Mouse (Mus musculus): ENCODE measurements at regions not wholly inside any gene's neighbourhood (a gene's known extent, or its start where the extent isn't known, plus 50 kb on each side); places are given as distances from the start of the nearest gene placed in this dataset.

- H3K9me3 ChIP-seq (replicated peaks; ENCODE audit: insufficient read depth, low read length) = no peaks in the 10 kb centered on the region
- DNase-seq (ENCODE audit: low read depth, low spot score) = no peak
- no peaks in the 10 kb centered on the region; a peak in 1 of 4 replicates for H3K27me3 ChIP-seq (ENCODE audit: control insufficient read depth in 1 of 2, insufficient read depth in 2 of 2, low read length in 2 of 2)
- no peaks in the 10 kb centered on the region for H3K4me1 ChIP-seq (ENCODE audit: control insufficient read depth in 1 of 2, insufficient read depth in 2 of 2, low read length in 2 of 2)
- H3K36me3 ChIP-seq (ENCODE audit: control insufficient read depth in 1 of 2, insufficient read depth in 2 of 2, low read length in 2 of 2) = no peaks in the 10 kb centered on the region
- H3K79me2 ChIP-seq (ENCODE audit: control insufficient read depth, insufficient read depth, low read length, poor library complexity) = no peaks in the 10 kb centered on the region
- no peak for TF ChIP-seq TCF12 (IDR thresholded peaks at IDR 0.05; ENCODE audit: low read depth, low read length)
- no peak for TF ChIP-seq POLR2A (IDR thresholded peaks at IDR 0.05; ENCODE audit: control insufficient read depth in 1 of 2, insufficient read depth in 1 of 2, low read depth in 1 of 2, low read length in 2 of 2, poor library complexity in 1 of 2)
- TF ChIP-seq NELFE (IDR thresholded peaks at IDR 0.05; ENCODE audit: low read depth, low read length) = no peak
- no peak for TF ChIP-seq RAD21 (IDR thresholded peaks at IDR 0.05; ENCODE audit: low read depth, low read length)
- TF ChIP-seq TBP (IDR thresholded peaks at IDR 0.05; ENCODE audit: low read depth, low read length) = no peak
- TF ChIP-seq ZNF384 (IDR thresholded peaks at IDR 0.05; ENCODE audit: low read depth, low read length) = no peak
- TF ChIP-seq ZKSCAN1 (IDR thresholded peaks at IDR 0.05; ENCODE audit: low read depth, low read length) = no peak
- TF ChIP-seq RCOR1 (IDR thresholded peaks at IDR 0.05; ENCODE audit: low read depth, low read length) = no peak
- no peak for TF ChIP-seq CHD2 (IDR thresholded peaks at IDR 0.05; ENCODE audit: low read length)
- no peak for TF ChIP-seq EP300 (IDR thresholded peaks at IDR 0.05; ENCODE audit: low read depth in 1 of 2, low read length in 2 of 2)
- TF ChIP-seq MEF2A (IDR thresholded peaks at IDR 0.05; ENCODE audit: extremely low read depth, insufficient replicate concordance, low read depth, low read length, poor library complexity, severe bottlenecking) = no peak
- no peak for TF ChIP-seq CTCF (IDR thresholded peaks at IDR 0.05 in 2 of 3, conservative IDR thresholded peaks at IDR 0.05 in 1 of 3; ENCODE audit: control insufficient read depth in 1 of 3, insufficient read depth in 1 of 3, low read depth in 2 of 3, low read length in 3 of 3, poor library complexity in 1 of 3, severe bottlenecking in 1 of 3)
- no peak for TF ChIP-seq GATA1 (IDR thresholded peaks at IDR 0.05; ENCODE audit: low read depth, low read length)
- no peak for TF ChIP-seq ETS1 (IDR thresholded peaks at IDR 0.05; ENCODE audit: low read depth, low read length)
- no peak for TF ChIP-seq ZMIZ1 (IDR thresholded peaks at IDR 0.05; ENCODE audit: low read depth, low read length)
- TF ChIP-seq GABPA (IDR thresholded peaks at IDR 0.05; ENCODE audit: low read depth, low read length) = no peak
- TF ChIP-seq SMC3 (IDR thresholded peaks at IDR 0.05; ENCODE audit: low read depth, low read length) = no peak
- H3K9ac ChIP-seq (ENCODE audit: control insufficient read depth, low read depth, low read length, poor library complexity, severe bottlenecking) = no peak overlapping the region
- H3K4me3 ChIP-seq (ENCODE audit: control insufficient read depth in 1 of 2, insufficient read depth in 1 of 2, low read depth in 2 of 2, low read length in 2 of 2) = no peak overlapping the region
- no peak overlapping the region for H3K27ac ChIP-seq (ENCODE audit: control insufficient read depth, low read depth, low read length)
Measured at GRCm38 (mm10) chr13:79252385-79252784, 1052.8 kb upstream of the Nr2f1 start.

DNA sequence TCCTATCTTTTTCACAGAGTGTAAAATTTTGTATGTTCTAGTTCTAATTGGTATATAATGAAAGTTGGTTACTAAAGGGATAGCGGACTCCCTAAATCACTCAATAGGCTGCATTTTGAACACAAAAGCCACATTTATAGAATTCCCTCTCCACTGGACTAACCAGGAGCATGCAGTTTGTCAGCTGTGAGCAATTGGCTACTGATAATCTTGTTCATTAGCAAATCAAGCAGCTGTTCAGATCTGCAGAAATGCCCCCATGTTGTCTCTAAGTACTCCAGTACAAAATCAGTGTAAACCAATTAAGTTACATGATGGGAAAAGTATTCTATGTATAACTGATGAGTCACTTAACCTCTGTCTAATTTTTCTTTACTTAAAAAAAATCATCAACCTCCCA is 1051.7 kb upstream of the Nr2f1 start:
- H3K79me2 ChIP-seq (ENCODE audit: control insufficient read depth, insufficient read depth, low read length, poor library complexity) = no peaks in the 10 kb centered on the region
- H3K4me1 ChIP-seq (ENCODE audit: control insufficient read depth in 1 of 2, insufficient read depth in 2 of 2, low read length in 2 of 2) = no peaks in the 10 kb centered on the region
- H3K4me3 ChIP-seq (ENCODE audit: control insufficient read depth in 1 of 2, insufficient read depth in 1 of 2, low read depth in 2 of 2, low read length in 2 of 2) = no peak overlapping the region
- TF ChIP-seq CHD2 (IDR thresholded peaks at IDR 0.05; ENCODE audit: low read length) = no peak
- TF ChIP-seq NRF1 (IDR thresholded peaks at IDR 0.05; ENCODE audit: insufficient read depth, low read depth, low read length, poor library complexity, severe bottlenecking) = no peak
- H3K27ac ChIP-seq (ENCODE audit: control insufficient read depth, low read depth, low read length) = no peak overlapping the region
- no peak overlapping the region for H3K9ac ChIP-seq (ENCODE audit: control insufficient read depth, low read depth, low read length, poor library complexity, severe bottlenecking)
- no peaks in the 10 kb centered on the region for H3K36me3 ChIP-seq (ENCODE audit: control insufficient read depth in 1 of 2, insufficient read depth in 2 of 2, low read length in 2 of 2)
- no peak for DNase-seq (ENCODE audit: low read depth, low spot score)
- no peaks in the 10 kb centered on the region for H3K9me3 ChIP-seq (replicated peaks; ENCODE audit: insufficient read depth, low read length)
- no peaks in the 10 kb centered on the region; a peak in 1 of 4 replicates for H3K27me3 ChIP-seq (ENCODE audit: control insufficient read depth in 1 of 2, insufficient read depth in 2 of 2, low read length in 2 of 2)

Data from MEL (cell line).